Mouse (Mus musculus) thymus, postnatal 4 days (tissue): ENCODE results near the gene Kif26b.

Experiments
- DNase-seq: peaks from one replicate; pipeline ENCODE4 v3.0.0; 2021

Kif26b gene

DNA sequence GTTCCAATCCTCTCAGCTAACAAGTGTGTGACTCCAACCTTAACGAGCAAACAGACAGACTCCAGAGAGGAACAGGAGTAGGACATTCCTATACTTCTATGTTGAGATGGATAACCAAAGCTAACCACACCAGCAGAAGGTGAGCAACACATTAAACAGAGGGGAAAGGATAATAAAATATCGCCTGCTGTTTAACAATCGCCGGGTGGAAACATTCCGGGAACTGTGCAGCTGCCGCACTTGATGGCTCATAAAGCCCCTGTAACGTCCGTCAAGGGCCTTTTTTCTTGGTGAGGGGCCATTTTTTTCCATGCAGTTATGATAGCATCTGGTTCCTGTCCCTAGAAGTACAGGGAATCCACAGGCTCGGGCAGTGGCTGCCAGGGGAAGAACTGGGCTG lies 204.1 kb downstream of the Kif26b start:
- no peak for DNase-seq

DNA sequence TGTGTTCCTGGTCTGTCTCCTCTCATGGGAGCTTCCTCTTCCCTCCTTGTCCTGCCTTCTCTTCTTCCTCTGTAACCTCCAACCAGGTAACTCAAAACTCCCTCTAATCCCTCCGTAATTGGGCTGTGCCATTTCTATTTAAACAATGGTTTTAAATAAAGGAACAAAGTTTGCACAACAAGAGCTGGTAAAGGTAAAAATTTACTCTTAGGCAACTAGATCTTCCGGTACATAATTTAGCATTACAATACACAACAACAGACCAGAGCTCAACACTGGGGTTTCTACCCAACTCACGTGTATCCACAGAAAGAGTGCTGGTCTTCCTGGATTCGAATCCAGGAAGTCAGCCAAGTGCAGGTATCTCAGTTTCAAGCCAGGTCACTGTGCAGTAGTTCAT lies 205.7 kb downstream of the Kif26b start:
- DNase-seq: no peak

DNA sequence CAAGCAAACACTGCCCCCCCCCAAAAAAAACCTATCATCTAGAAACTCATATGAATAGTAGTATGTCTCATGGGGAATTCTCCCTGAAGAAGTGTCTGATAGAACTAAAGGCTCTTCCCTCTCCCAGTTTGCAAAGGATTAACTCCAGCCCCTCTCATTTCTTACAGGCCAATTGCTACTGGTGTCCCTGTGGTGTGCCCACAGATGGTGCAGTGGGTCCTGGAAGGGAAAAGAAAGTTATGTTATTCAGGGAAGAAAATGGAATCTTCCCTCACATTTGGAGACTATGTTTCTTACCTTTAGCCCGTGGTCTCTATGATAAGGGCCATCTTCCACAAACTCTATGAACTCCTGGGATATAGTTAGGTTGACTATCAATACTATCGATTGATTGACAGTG lies 208.0 kb downstream of the Kif26b start:
- no peak for DNase-seq

DNA sequence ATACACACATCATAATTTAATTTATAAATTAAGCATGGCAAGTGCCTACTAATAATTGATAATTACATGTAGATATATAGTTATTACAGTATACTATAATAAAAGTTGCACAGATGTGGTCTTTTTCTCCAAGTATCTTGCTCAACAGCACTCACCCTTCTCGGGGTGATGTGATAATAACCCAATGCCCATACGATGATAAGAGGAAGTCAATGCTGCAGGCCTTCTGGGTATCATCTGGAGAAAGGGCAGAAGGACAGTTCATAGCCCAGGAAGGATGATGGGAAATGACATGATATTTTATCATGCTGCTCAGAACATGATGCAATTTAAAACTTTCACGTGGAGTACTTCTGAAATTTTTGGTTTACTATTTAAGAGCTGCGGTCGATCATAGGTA lies 214.9 kb downstream of the Kif26b start:
- DNase-seq: no peak

- DNase-seq: no peak
Observed at GRCm38 (mm10) chr1:178744526-178744925, 215.6 kb downstream of the Kif26b start.

- no peak for DNase-seq
Observed at GRCm38 (mm10) chr1:178744961-178745360, 216.0 kb downstream of the Kif26b start.

DNA sequence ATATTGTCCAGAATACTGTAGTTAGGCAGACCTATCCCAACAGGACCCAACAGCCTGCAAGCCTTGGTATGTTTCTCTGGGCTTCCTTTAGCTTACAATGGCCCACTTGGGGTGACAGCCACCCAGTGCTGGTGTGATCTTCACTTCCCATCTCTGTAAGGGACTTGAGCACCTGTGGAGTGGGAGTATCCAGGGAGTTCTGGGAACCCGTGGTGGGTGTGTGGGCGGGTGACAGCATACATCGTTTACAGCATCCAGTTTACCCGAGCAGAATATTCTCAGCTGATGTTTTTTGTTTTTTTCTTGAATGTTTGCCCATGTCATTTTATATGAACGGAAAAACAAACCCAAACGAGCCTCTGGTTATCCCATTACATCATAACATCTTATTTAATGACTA lies 216.5 kb downstream of the Kif26b start:
- DNase-seq: no peak

GRCm38 (mm10) chr1:178747279-178748221 lies 218.6 kb downstream of the Kif26b start:
- DNase-seq: no peak

DNA sequence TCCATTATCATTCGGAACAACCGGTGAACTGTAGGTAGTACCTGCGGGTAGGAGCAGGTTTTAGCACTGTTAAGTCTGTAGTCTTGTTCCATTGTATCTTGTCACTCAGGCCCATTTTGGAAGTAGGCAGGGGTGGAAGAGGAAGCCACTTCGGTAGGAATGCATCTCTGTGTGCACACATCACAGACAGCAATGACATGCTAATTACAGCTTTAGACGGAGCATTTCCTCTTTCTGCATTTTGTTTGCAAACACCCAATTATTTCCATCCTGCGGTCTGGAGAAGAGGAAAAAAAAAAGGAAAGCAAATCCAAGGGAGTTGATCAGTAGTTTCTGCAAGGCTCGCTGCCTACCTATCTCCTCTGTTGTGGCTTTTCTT lies 219.3 kb downstream of the Kif26b start:
- DNase-seq: no peak

- peak; percentile 38 for DNase-seq
Observed at GRCm38 (mm10) chr1:178748617-178749016, 219.7 kb downstream of the Kif26b start.

DNA sequence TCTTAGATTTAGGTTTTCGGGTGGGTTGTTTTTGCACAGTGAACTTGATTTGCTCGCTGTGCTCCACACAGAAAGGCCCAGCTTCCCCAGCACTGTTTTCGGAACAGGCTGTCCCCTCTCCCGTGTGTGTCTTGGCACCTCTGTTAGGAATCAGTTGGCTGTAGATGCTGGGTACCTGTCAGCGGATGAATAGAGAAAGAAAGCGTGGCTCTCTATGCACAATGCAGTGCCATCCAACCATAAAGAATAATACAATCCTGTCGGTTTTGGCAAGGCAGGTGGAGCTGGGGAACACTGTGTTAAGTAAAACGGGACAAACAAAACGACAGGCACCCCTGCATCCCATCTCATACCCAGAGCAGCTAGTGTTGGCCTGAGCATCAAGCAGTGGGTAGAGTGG lies 220.9 kb downstream of the Kif26b start:
- no peak for DNase-seq

DNA sequence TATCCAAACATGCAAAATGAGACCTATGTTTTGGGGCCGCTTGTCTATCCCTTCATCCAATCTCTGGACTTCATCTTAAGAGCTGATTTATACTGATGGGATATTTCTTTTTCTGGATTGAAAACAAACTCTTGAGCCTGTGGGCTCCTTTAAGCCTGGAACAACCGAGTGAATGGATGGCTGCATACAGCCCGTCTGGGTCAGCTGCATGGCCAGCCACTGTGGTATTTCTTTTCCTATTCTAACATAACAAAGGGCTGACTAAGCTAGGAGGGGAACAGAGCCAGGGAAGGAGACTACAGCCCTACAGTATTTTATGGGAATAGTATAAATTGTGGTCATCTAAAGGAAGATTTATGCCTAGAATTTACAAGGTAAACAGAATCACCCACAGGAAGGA lies 229.5 kb downstream of the Kif26b start:
- no peak for DNase-seq

GRCm38 (mm10) chr1:178762125-178762741 lies 233.3 kb downstream of the Kif26b start:
- no peak for DNase-seq

DNA sequence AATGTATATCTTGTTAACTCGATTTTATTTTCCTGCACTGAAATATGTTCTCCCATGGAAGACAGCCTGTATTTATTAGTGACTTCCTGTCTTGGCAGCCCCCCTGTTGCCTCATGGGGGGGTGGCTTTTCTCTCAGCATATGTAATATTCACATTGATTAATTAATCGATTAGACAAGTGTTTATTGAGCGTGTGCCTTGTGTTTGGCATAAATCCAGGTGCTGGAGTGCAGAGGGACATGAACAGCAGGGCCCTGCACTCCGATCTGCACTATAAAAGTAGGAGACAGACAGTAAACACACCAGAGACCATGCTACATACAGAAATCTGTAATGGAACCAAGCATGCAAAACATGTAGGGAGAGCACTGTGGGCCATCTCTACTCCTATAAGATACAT lies 236.0 kb downstream of the Kif26b start:
- DNase-seq: no peak

DNA sequence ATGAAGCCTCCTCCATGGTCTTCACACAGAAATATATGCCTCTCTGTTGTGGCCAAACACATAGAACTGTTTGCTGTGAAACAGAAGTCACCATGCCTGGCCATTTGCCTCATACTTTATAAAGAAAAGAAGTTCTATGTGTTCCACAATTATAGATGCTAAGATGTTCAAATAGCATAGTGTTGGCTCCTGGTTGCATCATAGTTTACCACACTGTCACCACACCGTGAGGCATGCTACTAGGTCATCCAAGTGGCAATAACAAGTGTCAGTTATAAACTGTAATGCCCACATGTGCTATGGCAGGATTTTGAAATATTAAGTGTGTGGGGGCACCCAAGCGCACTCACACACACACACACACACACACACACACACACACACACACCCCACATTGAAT lies 236.7 kb downstream of the Kif26b start:
- DNase-seq: no peak

DNA sequence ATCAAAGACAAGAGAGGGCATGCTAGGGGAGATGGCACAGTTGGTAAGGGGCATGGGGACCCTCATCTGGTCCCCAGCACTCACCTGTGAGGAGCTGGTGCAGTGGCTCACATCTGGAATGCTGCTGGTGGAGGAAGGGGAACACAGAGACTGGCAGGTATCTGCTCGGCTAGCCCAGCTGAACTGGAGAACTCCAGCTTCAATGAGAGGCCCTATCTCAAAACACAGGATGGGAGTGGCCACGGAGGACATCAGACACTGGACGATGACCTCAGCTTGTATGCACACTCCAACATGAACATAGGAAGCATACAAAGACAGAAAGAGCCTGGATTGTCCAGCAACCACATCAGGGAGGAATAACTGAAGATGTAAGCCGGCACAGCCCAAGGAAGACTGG lies 240.1 kb downstream of the Kif26b start:
- no peak for DNase-seq

DNA sequence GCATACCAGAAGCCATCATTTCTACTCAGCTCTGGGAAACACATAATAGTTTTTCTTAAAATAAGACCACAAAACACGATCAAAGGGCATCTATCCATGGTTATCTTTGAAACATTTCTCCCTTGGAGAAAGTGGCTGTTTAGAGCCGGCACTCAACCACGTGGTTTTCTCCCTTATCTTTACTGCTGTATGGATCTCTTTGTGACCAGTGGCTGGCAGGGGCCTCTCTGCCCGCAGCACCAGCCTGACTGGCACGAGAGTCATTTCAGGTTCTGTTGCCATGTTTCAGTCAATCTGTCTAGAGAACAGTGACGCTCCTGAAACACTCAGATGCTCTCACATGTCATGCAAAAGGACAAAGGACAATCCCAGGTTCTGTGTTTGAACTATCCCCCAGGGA lies 241.1 kb downstream of the Kif26b start:
- no peak for DNase-seq

DNA sequence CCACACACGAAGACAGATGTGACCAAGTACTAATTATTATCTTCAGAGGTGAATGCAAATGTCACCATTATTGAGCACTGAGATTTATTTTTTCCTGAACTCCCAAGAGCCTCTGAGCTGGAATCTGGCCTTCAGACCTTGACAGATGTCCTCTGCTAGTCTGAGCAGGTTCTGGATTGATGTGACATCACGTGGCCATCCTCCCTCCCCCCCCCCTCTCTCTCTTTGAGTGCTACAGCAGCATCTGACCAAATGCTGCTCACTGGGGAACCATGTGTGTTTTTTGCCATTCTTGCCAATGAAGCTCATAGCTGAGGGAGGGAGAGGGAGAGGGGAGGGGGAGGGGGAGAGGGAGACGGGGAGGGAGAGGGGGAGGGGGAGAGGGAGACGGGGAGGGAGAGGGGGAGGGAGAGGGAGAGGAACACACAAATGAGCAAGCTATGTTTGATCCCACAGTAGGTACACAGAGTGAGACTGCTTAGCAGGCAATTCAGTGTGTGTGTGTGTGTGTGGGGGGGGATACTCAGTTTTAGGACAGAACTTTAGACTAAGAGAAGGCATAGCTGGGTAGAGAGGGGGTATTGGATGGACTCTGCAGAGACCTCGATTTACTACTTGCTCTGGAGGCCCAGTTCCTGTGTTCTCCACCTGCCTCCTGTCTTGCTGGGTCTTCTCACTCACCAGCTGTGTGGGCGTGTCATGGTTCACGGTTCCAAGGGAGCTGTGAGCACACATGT lies 241.9 kb downstream of the Kif26b start:
- no peak for DNase-seq

DNA sequence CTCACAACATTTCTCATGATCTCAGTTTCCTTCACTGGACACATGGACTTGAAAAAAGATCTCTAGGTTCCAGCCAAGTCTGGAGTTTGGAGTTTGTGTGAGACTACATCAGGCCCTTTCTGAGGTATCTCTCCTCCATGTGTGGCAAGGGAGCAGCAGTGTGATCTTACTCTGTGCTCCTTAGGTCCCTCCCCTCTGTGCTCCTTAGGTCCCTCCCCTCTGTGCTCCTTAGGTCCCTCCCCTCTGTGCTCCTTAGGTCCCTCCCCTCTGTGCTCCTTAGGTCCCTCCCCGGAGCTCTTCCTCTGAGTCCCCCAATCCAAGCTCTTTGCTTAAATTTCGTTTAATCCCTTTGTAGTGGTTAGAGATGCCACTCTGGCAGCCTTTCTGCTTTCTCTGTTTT lies 250.8 kb downstream of the Kif26b start:
- DNase-seq: no peak

DNA sequence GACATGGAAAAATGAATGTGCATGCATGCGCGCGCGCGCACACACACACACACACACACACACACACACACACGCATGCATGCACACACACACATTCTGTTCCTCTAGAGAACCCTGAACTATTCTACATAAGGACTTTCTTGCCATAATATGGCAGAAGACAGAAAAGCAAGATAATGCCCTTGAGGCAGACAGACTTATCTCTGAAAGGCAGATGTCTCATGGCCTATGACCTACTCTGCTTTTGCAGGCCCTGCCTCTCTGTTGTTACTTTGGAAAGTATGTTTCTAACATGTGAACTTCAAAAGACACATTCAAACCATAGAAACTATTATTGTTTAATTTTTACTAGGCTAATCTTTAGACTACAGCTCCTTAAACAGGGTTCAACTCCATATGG lies 255.1 kb downstream of the Kif26b start:
- no peak for DNase-seq

- no peak for DNase-seq
Observed at GRCm38 (mm10) chr1:178791266-178791665, 262.3 kb downstream of the Kif26b start.

GRCm38 (mm10) chr1:178792726-178793125 lies 263.8 kb downstream of the Kif26b start:
- DNase-seq: peak; percentile 54

DNA sequence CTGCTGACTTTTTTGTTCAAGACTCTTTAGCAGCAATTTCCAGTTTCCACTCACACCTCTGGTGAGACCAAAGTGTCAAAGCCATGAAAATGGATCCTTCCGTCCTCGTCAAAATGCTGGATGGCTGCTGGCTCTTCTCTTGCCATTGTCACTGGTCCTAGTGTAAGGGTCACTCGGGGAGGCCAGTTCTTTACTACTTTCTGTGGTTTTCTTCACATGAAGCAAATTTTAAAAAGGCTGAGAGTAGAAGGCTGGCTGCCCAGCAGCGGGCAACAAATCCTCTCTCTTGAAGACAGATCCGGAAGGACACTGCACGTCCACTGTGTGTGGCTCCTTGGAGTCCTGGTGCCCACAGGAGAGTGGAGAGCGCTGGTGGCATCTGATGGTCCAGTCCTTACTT lies 265.9 kb downstream of the Kif26b start:
- DNase-seq: no peak

GRCm38 (mm10) chr1:178797388-178797787 lies 268.5 kb downstream of the Kif26b start:
- DNase-seq: no peak
